Mouse (Mus musculus): Measurements from ENCODE around the gene Adgrl4. TPM values are rescaled to one million over a fixed set of nuclear protein-coding genes. Genes with fewer than 3 reads are reported as not detected.

The Adgrl4 gene
- total RNA-seq, 1 experiment from 2014 or later = not detected

GRCm38 (mm10) chr3:151459430-151460190 lies 21.9 kb downstream of the Adgrl4 start:
- no peak for ATAC-seq (ENCODE audit: extremely low read depth, insufficient number of reproducible peaks, low FRiP score, poor library complexity, severe bottlenecking)

- ATAC-seq (ENCODE audit: extremely low read depth, insufficient number of reproducible peaks, low FRiP score, poor library complexity, severe bottlenecking) = no peak
Observed at GRCm38 (mm10) chr3:151465215-151465614, 27.5 kb downstream of the Adgrl4 start.

- no peak for ATAC-seq (ENCODE audit: extremely low read depth, insufficient number of reproducible peaks, low FRiP score, poor library complexity, severe bottlenecking)
Observed at GRCm38 (mm10) chr3:151488853-151489252, 51.2 kb downstream of the Adgrl4 start.

GRCm38 (mm10) chr3:151505606-151506005 lies 67.9 kb downstream of the Adgrl4 start:
- no peak for ATAC-seq (ENCODE audit: extremely low read depth, insufficient number of reproducible peaks, low FRiP score, poor library complexity, severe bottlenecking)

- no peak for ATAC-seq (ENCODE audit: extremely low read depth, insufficient number of reproducible peaks, low FRiP score, poor library complexity, severe bottlenecking)
Observed at GRCm38 (mm10) chr3:151511184-151511583, 73.5 kb downstream of the Adgrl4 start.

- ATAC-seq (ENCODE audit: extremely low read depth, insufficient number of reproducible peaks, low FRiP score, poor library complexity, severe bottlenecking) = no peak
Observed at GRCm38 (mm10) chr3:151547182-151547581, 109.5 kb downstream of the Adgrl4 start.

- ATAC-seq (ENCODE audit: extremely low read depth, insufficient number of reproducible peaks, low FRiP score, poor library complexity, severe bottlenecking) = no peak
Observed at GRCm38 (mm10) chr3:151551002-151551401, 113.3 kb downstream of the Adgrl4 start.

- no peak for ATAC-seq (ENCODE audit: extremely low read depth, insufficient number of reproducible peaks, low FRiP score, poor library complexity, severe bottlenecking)
Observed at GRCm38 (mm10) chr3:151556635-151557034, 118.9 kb downstream of the Adgrl4 start.

- ATAC-seq (ENCODE audit: extremely low read depth, insufficient number of reproducible peaks, low FRiP score, poor library complexity, severe bottlenecking) = no peak
Observed at GRCm38 (mm10) chr3:151557125-151557524, 119.4 kb downstream of the Adgrl4 start.

- ATAC-seq (ENCODE audit: extremely low read depth, insufficient number of reproducible peaks, low FRiP score, poor library complexity, severe bottlenecking) = no peak
Observed at GRCm38 (mm10) chr3:151557607-151558006, 119.9 kb downstream of the Adgrl4 start.

GRCm38 (mm10) chr3:151558374-151558773 lies 120.7 kb downstream of the Adgrl4 start:
- no peak for ATAC-seq (ENCODE audit: extremely low read depth, insufficient number of reproducible peaks, low FRiP score, poor library complexity, severe bottlenecking)

GRCm38 (mm10) chr3:151565664-151566621 lies 128.3 kb downstream of the Adgrl4 start:
- no peak for ATAC-seq (ENCODE audit: extremely low read depth, insufficient number of reproducible peaks, low FRiP score, poor library complexity, severe bottlenecking)

- no peak for ATAC-seq (ENCODE audit: extremely low read depth, insufficient number of reproducible peaks, low FRiP score, poor library complexity, severe bottlenecking)
Observed at GRCm38 (mm10) chr3:151566629-151567028, 128.9 kb downstream of the Adgrl4 start.

GRCm38 (mm10) chr3:151567541-151567940 lies 129.9 kb downstream of the Adgrl4 start:
- ATAC-seq (ENCODE audit: extremely low read depth, insufficient number of reproducible peaks, low FRiP score, poor library complexity, severe bottlenecking) = no peak

GRCm38 (mm10) chr3:151572089-151572488 lies 134.4 kb downstream of the Adgrl4 start:
- ATAC-seq (ENCODE audit: extremely low read depth, insufficient number of reproducible peaks, low FRiP score, poor library complexity, severe bottlenecking) = no peak

- ATAC-seq (ENCODE audit: extremely low read depth, insufficient number of reproducible peaks, low FRiP score, poor library complexity, severe bottlenecking) = no peak
Observed at GRCm38 (mm10) chr3:151575292-151575691, 137.6 kb downstream of the Adgrl4 start.

GRCm38 (mm10) chr3:151576155-151576554 lies 138.5 kb downstream of the Adgrl4 start:
- ATAC-seq (ENCODE audit: extremely low read depth, insufficient number of reproducible peaks, low FRiP score, poor library complexity, severe bottlenecking) = no peak

GRCm38 (mm10) chr3:151591904-151592303 lies 154.2 kb downstream of the Adgrl4 start:
- no peak for ATAC-seq (ENCODE audit: extremely low read depth, insufficient number of reproducible peaks, low FRiP score, poor library complexity, severe bottlenecking)
